Mouse (Mus musculus): ENCODE measurements around the gene Oaz1. TPM values are rescaled to one million over a fixed set of nuclear protein-coding genes. Genes with fewer than 3 reads are reported as not detected.

Oaz1 gene
- polyA plus RNA-seq, 1 experiment from 2014 or later: 1,272 TPM

DNA sequence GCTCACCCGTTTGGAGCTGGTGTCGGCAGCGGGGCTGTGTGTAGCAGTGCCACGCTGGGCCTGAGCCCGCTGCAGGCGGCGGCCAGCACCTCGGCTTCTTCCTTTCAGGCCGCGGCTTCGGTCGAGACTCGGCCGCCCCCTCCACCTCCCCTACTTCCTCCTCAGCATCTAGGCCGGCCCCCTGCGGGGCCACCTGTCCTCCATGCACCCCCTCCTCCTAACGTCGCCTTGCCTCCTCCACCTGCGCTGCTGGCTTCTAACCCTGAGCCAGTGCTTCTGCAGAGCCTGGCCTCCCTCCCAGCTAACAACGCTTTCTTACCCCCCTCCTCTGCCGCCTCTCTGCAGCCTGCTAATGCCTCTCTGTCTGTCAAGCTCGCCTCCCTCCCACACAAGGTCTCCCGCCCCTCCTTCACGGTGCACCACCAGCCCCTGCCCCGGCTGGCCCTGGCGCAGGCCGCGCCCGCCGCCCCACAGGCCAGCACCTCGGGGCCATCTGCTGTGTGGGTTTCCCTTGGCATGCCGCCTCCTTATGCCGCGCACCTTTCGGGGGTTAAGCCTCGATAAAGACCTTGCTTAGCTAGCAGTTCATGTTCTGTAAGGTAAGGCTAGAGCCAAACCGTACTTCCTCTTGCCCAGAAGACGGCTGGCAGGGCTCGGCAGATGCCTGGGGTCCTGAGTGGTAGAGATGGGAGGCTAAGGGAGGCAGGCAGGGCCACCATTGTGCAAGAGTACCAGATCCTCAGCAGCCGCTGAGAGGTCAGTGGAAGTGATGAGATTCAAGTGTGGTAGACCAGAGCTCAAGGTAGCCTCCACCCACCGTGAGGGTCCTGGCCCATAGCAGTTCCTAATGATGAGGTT is 34.1 kb upstream of the Oaz1 start:
- ATAC-seq: peak; percentile 18; the same call in 1 of the 2 replicates
- no peak overlapping the region for H3K27ac ChIP-seq (ENCODE audit: low read depth, low read length)

GRCm38 (mm10) chr10:80793033-80793784 is 33.2 kb upstream of the Oaz1 start:
- no peak for ATAC-seq
- WGBS: 86% methylated on average over 13 of the region's 13 CpGs

More for the DNA sequence above, 34.1 kb upstream of the Oaz1 start:
- Histone ChIP-seq H3K4me3 (ENCODE audit: low read length) (no peak overlapping the region), H3K9ac (ENCODE audit: low read depth, low read length) (no peak overlapping the region), H3K9me3 (ENCODE audit: control insufficient read depth, low read length) (no peaks in the 10 kb centered on the region), H3K36me3 (ENCODE audit: control insufficient read depth, insufficient read depth, low read length) (peaks cover 51% of the 10 kb centered on the region), H3K4me2 (ENCODE audit: low read length) (no peak overlapping the region), H3K27me3 (replicated peaks; ENCODE audit: control insufficient read depth, insufficient read depth, low read length) (no peaks in the 10 kb centered on the region), H3K4me1 (ENCODE audit: control insufficient read depth, insufficient read depth, low read depth, low read length) (peaks cover 14% of the 10 kb centered on the region)
- WGBS: 68% methylated on average over 41 of the region's 41 CpGs

GRCm38 (mm10) chr10:80793803-80794202 is 32.7 kb upstream of the Oaz1 start:
- Histone ChIP-seq H3K9me3 (ENCODE audit: control insufficient read depth, low read length) (no peaks in the 10 kb centered on the region), H3K27me3 (replicated peaks; ENCODE audit: control insufficient read depth, insufficient read depth, low read length) (no peaks in the 10 kb centered on the region), H3K27ac (ENCODE audit: low read depth, low read length) (no peak overlapping the region), H3K4me3 (ENCODE audit: low read length) (no peak overlapping the region), H3K4me2 (ENCODE audit: low read length) (no peak overlapping the region), H3K4me1 (ENCODE audit: control insufficient read depth, insufficient read depth, low read depth, low read length) (peaks cover 14% of the 10 kb centered on the region), H3K36me3 (ENCODE audit: control insufficient read depth, insufficient read depth, low read length) (peaks cover 41% of the 10 kb centered on the region), H3K9ac (ENCODE audit: low read depth, low read length) (no peak overlapping the region)
- no peak for ATAC-seq
- WGBS: 89% methylated on average over 4 of the region's 4 CpGs

More at GRCm38 (mm10) chr10:80793033-80793784, 33.2 kb upstream of the Oaz1 start:
- H3K4me2 ChIP-seq (ENCODE audit: low read length): no peak overlapping the region
- H3K9ac ChIP-seq (ENCODE audit: low read depth, low read length): no peak overlapping the region
- no peaks in the 10 kb centered on the region for H3K9me3 ChIP-seq (ENCODE audit: control insufficient read depth, low read length)
- H3K4me3 ChIP-seq (ENCODE audit: low read length): no peak overlapping the region
- H3K27ac ChIP-seq (ENCODE audit: low read depth, low read length): no peak overlapping the region
- peaks cover 46% of the 10 kb centered on the region for H3K36me3 ChIP-seq (ENCODE audit: control insufficient read depth, insufficient read depth, low read length)
- H3K4me1 ChIP-seq (ENCODE audit: control insufficient read depth, insufficient read depth, low read depth, low read length): peaks cover 14% of the 10 kb centered on the region
- no peaks in the 10 kb centered on the region for H3K27me3 ChIP-seq (replicated peaks; ENCODE audit: control insufficient read depth, insufficient read depth, low read length)

- Histone ChIP-seq H3K9me3 (ENCODE audit: control insufficient read depth, low read length) (no peaks in the 10 kb centered on the region), H3K36me3 (ENCODE audit: control insufficient read depth, insufficient read depth, low read length) (peaks cover 34% of the 10 kb centered on the region), H3K4me2 (ENCODE audit: low read length) (no peak overlapping the region), H3K27me3 (replicated peaks; ENCODE audit: control insufficient read depth, insufficient read depth, low read length) (no peaks in the 10 kb centered on the region), H3K9ac (ENCODE audit: low read depth, low read length) (no peak overlapping the region), H3K4me3 (ENCODE audit: low read length) (no peak overlapping the region), H3K4me1 (ENCODE audit: control insufficient read depth, insufficient read depth, low read depth, low read length) (peaks cover 20% of the 10 kb centered on the region), H3K27ac (ENCODE audit: low read depth, low read length) (no peak overlapping the region)
- ATAC-seq: no peak
- WGBS: 82% methylated on average over 8 of the region's 8 CpGs
Measured at GRCm38 (mm10) chr10:80794750-80795149, 31.7 kb upstream of the Oaz1 start.

DNA sequence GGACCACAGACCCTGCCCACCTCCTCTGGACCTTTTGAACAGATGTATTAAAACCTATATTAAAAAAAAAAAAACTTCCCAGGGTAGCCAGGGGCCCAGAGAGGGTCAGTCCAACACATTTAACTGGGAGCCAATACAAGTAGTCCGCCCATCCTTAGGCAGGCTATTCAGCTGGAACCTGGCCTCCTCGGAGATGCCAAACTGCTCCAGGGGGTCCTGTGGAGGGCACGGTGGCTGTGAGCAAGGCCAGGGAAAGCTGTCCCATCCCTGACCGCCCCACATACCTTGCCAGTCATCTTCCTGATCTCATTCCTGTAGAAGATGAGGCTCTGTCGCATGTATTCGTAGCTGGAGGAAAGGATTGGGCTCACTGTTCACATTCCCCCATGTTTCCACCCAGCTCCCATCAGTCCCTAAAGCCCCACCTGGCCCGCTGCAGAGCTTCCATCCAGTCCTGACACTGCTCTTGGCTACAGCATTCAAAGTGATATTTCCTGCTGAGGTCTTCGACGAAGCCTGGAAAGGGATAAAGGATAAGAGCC is 30.1 kb upstream of the Oaz1 start:
- Histone ChIP-seq H3K9me3 (ENCODE audit: control insufficient read depth, low read length) (no peaks in the 10 kb centered on the region), H3K4me1 (ENCODE audit: control insufficient read depth, insufficient read depth, low read depth, low read length) (peaks cover 27% of the 10 kb centered on the region), H3K27ac (ENCODE audit: low read depth, low read length) (no peak overlapping the region), H3K4me2 (ENCODE audit: low read length) (peak overlapping the region; percentile 94; the same call in 1 of the 2 replicates), H3K27me3 (replicated peaks; ENCODE audit: control insufficient read depth, insufficient read depth, low read length) (no peaks in the 10 kb centered on the region), H3K9ac (ENCODE audit: low read depth, low read length) (0 out of 2 replicates have a peak overlapping the region, but pooled peaks have one; percentile 2), H3K36me3 (ENCODE audit: control insufficient read depth, insufficient read depth, low read length) (peaks cover 22% of the 10 kb centered on the region), H3K4me3 (ENCODE audit: low read length) (no peak overlapping the region)
- 82% methylated on average over 9 of the region's 9 CpGs for WGBS
- no peak for ATAC-seq

GRCm38 (mm10) chr10:80797186-80798149 is 29.0 kb upstream of the Oaz1 start:
- Histone ChIP-seq H3K27me3 (replicated peaks; ENCODE audit: control insufficient read depth, insufficient read depth, low read length) (no peaks in the 10 kb centered on the region), H3K4me1 (ENCODE audit: control insufficient read depth, insufficient read depth, low read depth, low read length) (peaks cover 27% of the 10 kb centered on the region), H3K36me3 (ENCODE audit: control insufficient read depth, insufficient read depth, low read length) (peaks cover 25% of the 10 kb centered on the region), H3K27ac (ENCODE audit: low read depth, low read length) (peak overlapping the region; percentile 98), H3K9ac (ENCODE audit: low read depth, low read length) (peak overlapping the region; percentile 98), H3K4me3 (ENCODE audit: low read length) (peak overlapping the region; percentile 91), H3K4me2 (ENCODE audit: low read length) (peak overlapping the region; percentile 94), H3K9me3 (ENCODE audit: control insufficient read depth, low read length) (no peaks in the 10 kb centered on the region)
- peak; percentile 75 for ATAC-seq
- WGBS: 2% methylated on average over 59 of the region's 59 CpGs

DNA sequence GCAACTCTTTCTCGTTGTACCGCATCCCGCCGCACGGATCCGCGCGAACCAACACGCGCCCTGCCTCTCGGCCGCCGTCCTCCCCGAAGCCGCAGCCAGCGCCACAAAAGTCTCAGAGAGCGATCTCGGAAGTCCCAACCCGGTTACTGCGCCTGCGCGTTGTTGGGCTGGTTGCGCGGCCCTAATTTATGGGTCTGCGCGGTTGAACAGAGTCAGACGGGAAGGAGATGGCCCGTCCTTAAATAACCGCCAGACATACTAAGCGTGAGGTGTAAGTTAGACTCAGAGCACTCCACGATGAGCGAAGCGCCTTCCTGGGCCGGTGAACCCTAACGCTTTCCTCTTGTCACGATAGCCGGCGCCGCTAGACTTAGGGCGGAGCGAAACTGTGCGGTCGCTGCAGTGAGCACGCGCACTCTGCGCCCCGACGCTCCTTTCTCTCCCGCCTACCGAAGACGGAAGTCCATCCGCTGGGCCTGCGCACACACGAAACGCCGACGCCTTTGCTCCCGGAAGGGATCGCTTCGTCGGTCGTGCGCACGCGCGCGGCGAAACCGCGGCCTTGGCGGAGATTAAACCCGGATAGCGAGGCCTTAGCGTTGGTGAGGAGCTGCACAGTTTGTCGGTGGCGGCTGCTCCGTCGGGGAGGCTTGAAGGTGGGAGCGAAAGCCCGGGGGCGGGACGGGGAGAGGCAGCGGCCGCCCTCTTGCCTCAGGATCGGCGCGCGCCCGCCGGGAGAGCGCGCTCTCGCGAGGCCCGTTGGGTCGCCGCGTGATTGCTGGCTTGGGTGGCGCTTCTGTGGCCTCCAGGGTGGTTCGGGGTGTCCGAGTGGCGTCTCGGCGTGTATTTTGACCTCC is 28.1 kb upstream of the Oaz1 start, which contains the start of the genes Sf3a2 and Plekhj1:
Gene Sf3a2, plus strand, starts transcription at position 49 of the 857 bp plus-strand sequence.
Gene Plekhj1, minus strand, starts transcription at position 477 of the 857 bp plus-strand sequence.
- Histone ChIP-seq H3K4me3 (ENCODE audit: low read length) (peak within 1 kb of the TSS; percentile 91), H3K27ac (ENCODE audit: low read depth, low read length) (peak within 1 kb of the TSS; percentile 98), H3K4me1 (ENCODE audit: control insufficient read depth, insufficient read depth, low read depth, low read length) (peaks cover 27% of the 10 kb centered on the region), H3K36me3 (ENCODE audit: control insufficient read depth, insufficient read depth, low read length) (peaks cover 28% of the 10 kb centered on the region), H3K9ac (ENCODE audit: low read depth, low read length) (peak within 1 kb of the TSS; percentile 98), H3K27me3 (replicated peaks; ENCODE audit: control insufficient read depth, insufficient read depth, low read length) (no peaks in the 10 kb centered on the region), H3K4me2 (ENCODE audit: low read length) (peak within 1 kb of the TSS; percentile 94), H3K9me3 (ENCODE audit: control insufficient read depth, low read length) (no peaks in the 10 kb centered on the region)
- peak; percentile 93 for ATAC-seq
- under 1% methylated on average over 91 of the region's 104 CpGs for WGBS

All from hindbrain, embryonic 16.5 days (tissue).